ENCODE assay signal across 15 mouse cellular contexts in genomic region chr6:8997326-8997725, GRCm38 (mm10). TPM values are rescaled to one million over a fixed set of nuclear protein-coding genes. Genes with fewer than 3 reads are reported as not detected.
DNase-seq lines count a peak whose midpoint lies in the region; ATAC-seq lines count a peak whose summit lies in the region.
"Had no signal": no experiment of that assay in that cellular context is flagged by ENCODE, and none has a peak within 500 bp of the region (broad histone marks: within the 10 kb centered on the region; RNA-seq: fewer than 3 reads in every experiment).

No protein-coding gene starts in this region.

- H3K27me3 ChIP-seq in midbrain, embryonic 15.5 days (replicated peaks): no peaks in the 10 kb centered on the region
- H3K27me3 ChIP-seq: CH12.LX; forebrain, embryonic 12.5 days; liver, embryonic 15.5 days; midbrain, embryonic 12.5 days had no signal

- ATAC-seq in midbrain, embryonic 15.5 days (replicated peaks): no peak

- no peaks in the 10 kb centered on the region for H3K36me3 ChIP-seq in midbrain, embryonic 15.5 days (replicated peaks)
- H3K36me3 ChIP-seq: forebrain, embryonic 12.5 days; liver, embryonic 15.5 days; midbrain, embryonic 12.5 days had no signal

- no peak overlapping the region for H3K27ac ChIP-seq in midbrain, embryonic 15.5 days
- H3K27ac ChIP-seq: forebrain, embryonic 12.5 days; hindbrain, embryonic 14.5 days; layer of hippocampus, adult 2 months; liver, embryonic 15.5 days; midbrain, embryonic 12.5 days had no signal

- H3K4me1 ChIP-seq in midbrain, embryonic 15.5 days: no peaks in the 10 kb centered on the region
- H3K4me1 ChIP-seq: forebrain, embryonic 12.5 days; liver, embryonic 15.5 days; midbrain, embryonic 12.5 days had no signal

- no peaks in the 10 kb centered on the region for H3K9me3 ChIP-seq in midbrain, embryonic 15.5 days
- H3K9me3 ChIP-seq: forebrain, embryonic 12.5 days; liver, embryonic 15.5 days; midbrain, embryonic 12.5 days had no signal

- H3K4me2 ChIP-seq in midbrain, embryonic 15.5 days: no peak overlapping the region
- H3K4me2 ChIP-seq: forebrain, embryonic 12.5 days; hindbrain, embryonic 14.5 days; liver, embryonic 15.5 days; midbrain, embryonic 12.5 days had no signal

- 83% methylated on average over 2 of the region's 2 CpGs for WGBS in midbrain, embryonic 15.5 days

- intact Hi-C loops in gastrocnemius, postnatal 14 days (cut with DNase I; ENCODE audit: low total_unique reads): no loop called here

- no peak overlapping the region for H3K4me3 ChIP-seq in midbrain, embryonic 15.5 days
- H3K4me3 ChIP-seq: forebrain, embryonic 12.5 days; layer of hippocampus, adult 2 months; liver, embryonic 15.5 days; midbrain, embryonic 12.5 days had no signal

- no peak overlapping the region for H3K9ac ChIP-seq in midbrain, embryonic 15.5 days
- H3K9ac ChIP-seq: forebrain, embryonic 12.5 days; hindbrain, embryonic 14.5 days; liver, embryonic 15.5 days; midbrain, embryonic 12.5 days had no signal

- DNase-seq in layer of hippocampus, adult 11-12 months (ENCODE audit: low spot score): peak; percentile 5
- no peak for DNase-seq in layer of hippocampus, adult 8-10 months (ENCODE audit: low spot score in 2 of 2)
- peak; percentile 65 for DNase-seq in NIH3T3 (ENCODE audit: low read depth)
- DNase-seq in adrenal gland, adult 2 months: peak; percentile 53
- peak; percentile 7 for DNase-seq in gastrocnemius, postnatal 14 days
- no peak for DNase-seq in retina, embryonic 14.5 days (ENCODE audit: low spot score)
- DNase-seq: cerebellum, adult 11 months; kidney, adult 11 months had no signal

RNA-seq across cellular contexts. Expression of gene Nxph1, which starts 49.1 kb away (rescaled TPM):
- 10 to 100 TPM; 37.4 to 38.6 (median 38.1) TPM for total RNA-seq in layer of hippocampus, adult 8-10 months (2022)
- under 1 TPM in 1 of 2 experiments, not detected in 1; 0.52 TPM for total RNA-seq in adrenal gland, adult 2 months (2021)
- 0.39 and 0.70 TPM in 2 replicates for polyA plus RNA-seq in adrenal gland, adult 2 months (2012; rRNA removed)
- not detected for total RNA-seq in gastrocnemius, postnatal 14 days (2021)
- 75.8 and 79.2 TPM in 2 replicates for polyA plus RNA-seq in midbrain, embryonic 15.5 days (2015; fragmentation: Nextera tagmentation; extraction: Ambion mirVana)
- total RNA-seq: CH12.LX had no signal

Comparison
In these comparisons a context has a peak if more than half of its experiments do, and no peak if none do; other contexts are left out.
1. DNase-seq: peak in layer of hippocampus, adult 11-12 months (single experiment), NIH3T3 (single experiment), adrenal gland, adult 2 months (single experiment) and gastrocnemius, postnatal 14 days (single experiment); none in layer of hippocampus, adult 8-10 months (0 of 2) and retina, embryonic 14.5 days (single experiment).
2. RNA of gene Nxph1, which starts 49.1 kb away (total RNA-seq): 37.4 to 38.6 TPM in layer of hippocampus, adult 8-10 months; 0.52 TPM in adrenal gland, adult 2 months and not detected in gastrocnemius, postnatal 14 days; every median in the first group is over 10 times any median in the second.